Mouse (Mus musculus): ENCODE results near the gene Itga10. TPM values are rescaled to one million over a fixed set of nuclear protein-coding genes. Genes with fewer than 3 reads are reported as not detected.

Itga10 gene
- total RNA-seq (2014; rRNA removed) (2.2 and 2.8 TPM in 2 replicates), polyA plus RNA-seq (2015; fragmentation: Nextera tagmentation; extraction: Ambion mirVana) (0.25 and 0.57 TPM in 2 replicates)

DNA sequence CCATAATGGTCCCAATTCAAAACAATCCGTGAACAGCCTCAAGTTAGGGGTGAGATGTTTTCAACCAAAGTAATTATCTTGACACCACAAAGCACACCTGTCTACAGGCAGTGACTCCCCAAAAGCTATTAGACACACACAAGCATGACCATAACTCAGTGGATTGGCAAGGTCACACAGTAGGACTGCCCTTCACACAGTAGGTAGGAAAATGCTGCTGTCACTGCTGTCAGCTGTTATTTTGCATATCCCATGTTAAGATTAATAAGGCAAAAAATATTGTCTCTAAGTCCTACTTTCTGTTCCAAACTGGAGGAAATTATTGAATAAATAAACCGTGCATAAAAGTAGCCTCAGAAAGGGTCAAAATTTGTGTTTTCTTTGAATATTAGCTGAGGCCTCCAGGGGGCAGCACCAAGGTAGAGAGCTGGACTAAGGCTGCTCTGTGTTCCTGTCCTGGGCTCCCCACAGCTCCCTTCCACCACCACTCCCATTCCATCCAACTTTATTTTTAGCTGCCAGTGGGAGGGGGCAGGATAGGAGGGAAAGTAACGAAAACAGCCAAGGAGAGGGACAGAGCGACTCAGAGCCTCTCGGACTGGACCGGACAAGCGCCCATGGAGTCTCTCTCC, at the start of gene Itga10:
Itga10 (plus strand) TSS at position 567 of the 632 bp plus-strand sequence.
- TF ChIP-seq CTCF (IDR thresholded peaks at IDR 0.05; ENCODE audit: low read depth) = peak; percentile 60
- Histone ChIP-seq H3K4me2 (ENCODE audit: low read depth) (no peak within 1 kb of the TSS), H3K9me3 (ENCODE audit: low read length) (no peaks in the 10 kb centered on the region), H3K27me3 (ENCODE audit: insufficient read depth, low read length) (no peaks in the 10 kb centered on the region), H3K36me3 (ENCODE audit: insufficient read depth) (peaks cover 31% of the 10 kb centered on the region), H3K27ac (ENCODE audit: low read depth, low read length) (no peak within 1 kb of the TSS), H3K9ac (no peak within 1 kb of the TSS), H3K4me1 (ENCODE audit: insufficient read depth) (no peaks in the 10 kb centered on the region), H3K4me3 (ENCODE audit: low read depth, low read length) (no peak within 1 kb of the TSS)
- DNase-seq = peak; percentile 18
- WGBS = 62% methylated on average over 7 of the region's 7 CpGs
- ATAC-seq = peak; percentile 36; the same call in 1 of the 2 replicates

- no peaks in the 10 kb centered on the region for H3K36me3 ChIP-seq (ENCODE audit: insufficient read depth)
- 29% methylated on average over 6 of the region's 6 CpGs for WGBS
- H3K27ac ChIP-seq (ENCODE audit: low read depth, low read length) = peak overlapping the region; percentile 90
- peak overlapping the region; percentile 100 for H3K4me2 ChIP-seq (ENCODE audit: low read depth)
- TF ChIP-seq CTCF (IDR thresholded peaks at IDR 0.05; ENCODE audit: low read depth) = no peak
- peaks cover 26% of the 10 kb centered on the region for H3K4me1 ChIP-seq (ENCODE audit: insufficient read depth)
- ATAC-seq (no peak; the same call in 1 of the 2 replicates), DNase-seq (peak; percentile 54)
- H3K9me3 ChIP-seq (ENCODE audit: low read length) = no peaks in the 10 kb centered on the region
- peak overlapping the region; percentile 81; the same call in 1 of the 2 replicates for H3K9ac ChIP-seq
- H3K27me3 ChIP-seq (ENCODE audit: insufficient read depth, low read length) = no peaks in the 10 kb centered on the region
- H3K4me3 ChIP-seq (ENCODE audit: low read depth, low read length) = peak overlapping the region; percentile 59
These were observed 49.7 kb upstream of the Itga10 start for GRCm38 (mm10) chr3:96595661-96596060.

DNA sequence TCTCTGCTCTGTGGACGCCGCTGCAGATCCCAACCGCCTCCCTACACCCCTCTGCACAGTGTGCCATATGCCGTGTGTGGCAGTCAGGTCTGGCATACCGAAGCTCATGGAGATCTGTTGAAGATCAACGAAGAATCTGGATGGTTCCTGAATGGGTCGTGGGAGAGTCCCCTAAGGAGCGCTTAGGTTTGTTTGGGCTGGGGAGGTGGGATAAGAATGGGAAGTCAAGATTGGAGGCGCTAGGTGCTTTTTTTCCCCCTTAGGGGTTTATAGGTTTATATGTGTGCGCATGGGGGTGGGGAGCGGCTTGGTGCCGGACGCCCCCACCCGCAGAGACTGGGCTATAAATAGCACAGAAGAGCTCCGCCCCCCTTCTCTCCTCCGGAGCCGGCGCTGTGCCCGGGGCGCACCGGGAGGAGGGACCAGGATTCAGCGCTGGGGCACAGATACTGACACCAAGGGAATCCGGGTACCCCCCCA, 49.1 kb upstream of the Itga10 start, which contains the start of gene Ankrd34a:
Ankrd34a (plus strand) TSS at position 409 of the 480 bp plus-strand sequence.
- no peak for TF ChIP-seq CTCF (IDR thresholded peaks at IDR 0.05; ENCODE audit: low read depth)
- ATAC-seq (peak; percentile 14), DNase-seq (peak; percentile 75)
- Histone ChIP-seq H3K36me3 (ENCODE audit: insufficient read depth) (no peaks in the 10 kb centered on the region), H3K9me3 (ENCODE audit: low read length) (no peaks in the 10 kb centered on the region), H3K27me3 (ENCODE audit: insufficient read depth, low read length) (no peaks in the 10 kb centered on the region), H3K4me2 (ENCODE audit: low read depth) (peak within 1 kb of the TSS; percentile 100), H3K4me1 (ENCODE audit: insufficient read depth) (peaks cover 26% of the 10 kb centered on the region), H3K27ac (ENCODE audit: low read depth, low read length) (peak within 1 kb of the TSS; percentile 90), H3K9ac (peak within 1 kb of the TSS; percentile 81), H3K4me3 (ENCODE audit: low read depth, low read length) (peak within 1 kb of the TSS; percentile 59)
- 1% methylated on average over 20 of the region's 23 CpGs for WGBS

DNA sequence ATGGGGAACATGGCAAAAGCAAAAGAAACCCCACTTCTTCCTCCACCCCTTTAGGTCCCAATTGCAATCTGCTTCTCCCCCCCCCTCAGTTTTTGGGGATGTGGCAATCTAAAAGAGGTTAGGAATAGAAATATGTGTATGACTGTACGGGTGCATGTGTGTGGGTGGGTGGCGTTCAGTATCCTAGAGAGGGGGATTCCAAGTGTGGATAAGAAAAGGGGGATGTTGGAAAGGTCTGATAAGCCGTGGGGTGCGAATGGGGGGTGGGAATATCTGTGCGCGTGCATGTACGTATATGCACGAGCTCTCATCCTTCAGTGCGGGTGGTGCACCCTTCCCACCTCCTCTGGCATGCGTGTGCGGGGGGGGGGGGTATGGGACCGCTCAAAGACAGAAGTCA, 48.5 kb upstream of the Itga10 start:
- H3K9ac ChIP-seq = peak overlapping the region; percentile 81
- H3K9me3 ChIP-seq (ENCODE audit: low read length) = no peaks in the 10 kb centered on the region
- TF ChIP-seq CTCF (IDR thresholded peaks at IDR 0.05; ENCODE audit: low read depth) = no peak
- 2% methylated on average over 10 of the region's 12 CpGs for WGBS
- H3K4me1 ChIP-seq (ENCODE audit: insufficient read depth) = peaks cover 26% of the 10 kb centered on the region
- no peaks in the 10 kb centered on the region for H3K27me3 ChIP-seq (ENCODE audit: insufficient read depth, low read length)
- ATAC-seq (peak; percentile 32), DNase-seq (peak; percentile 71)
- peak overlapping the region; percentile 59 for H3K4me3 ChIP-seq (ENCODE audit: low read depth, low read length)
- H3K27ac ChIP-seq (ENCODE audit: low read depth, low read length) = peak overlapping the region; percentile 90
- H3K4me2 ChIP-seq (ENCODE audit: low read depth) = peak overlapping the region; percentile 100
- H3K36me3 ChIP-seq (ENCODE audit: insufficient read depth) = no peaks in the 10 kb centered on the region

- WGBS = under 1% methylated on average over 40 of the region's 40 CpGs
- peak overlapping the region; percentile 81 for H3K9ac ChIP-seq
- ATAC-seq (peak; percentile 1; the same call in 1 of the 2 replicates), DNase-seq (peak; percentile 74)
- H3K27me3 ChIP-seq (ENCODE audit: insufficient read depth, low read length) = no peaks in the 10 kb centered on the region
- H3K4me1 ChIP-seq (ENCODE audit: insufficient read depth) = peaks cover 24% of the 10 kb centered on the region
- H3K27ac ChIP-seq (ENCODE audit: low read depth, low read length) = peak overlapping the region; percentile 90
- H3K36me3 ChIP-seq (ENCODE audit: insufficient read depth) = no peaks in the 10 kb centered on the region
- peak overlapping the region; percentile 100 for H3K4me2 ChIP-seq (ENCODE audit: low read depth)
- H3K9me3 ChIP-seq (ENCODE audit: low read length) = no peaks in the 10 kb centered on the region
- TF ChIP-seq CTCF (IDR thresholded peaks at IDR 0.05; ENCODE audit: low read depth) = no peak
- H3K4me3 ChIP-seq (ENCODE audit: low read depth, low read length) = peak overlapping the region; percentile 59
These were observed 47.9 kb upstream of the Itga10 start for GRCm38 (mm10) chr3:96597435-96597891.

DNA sequence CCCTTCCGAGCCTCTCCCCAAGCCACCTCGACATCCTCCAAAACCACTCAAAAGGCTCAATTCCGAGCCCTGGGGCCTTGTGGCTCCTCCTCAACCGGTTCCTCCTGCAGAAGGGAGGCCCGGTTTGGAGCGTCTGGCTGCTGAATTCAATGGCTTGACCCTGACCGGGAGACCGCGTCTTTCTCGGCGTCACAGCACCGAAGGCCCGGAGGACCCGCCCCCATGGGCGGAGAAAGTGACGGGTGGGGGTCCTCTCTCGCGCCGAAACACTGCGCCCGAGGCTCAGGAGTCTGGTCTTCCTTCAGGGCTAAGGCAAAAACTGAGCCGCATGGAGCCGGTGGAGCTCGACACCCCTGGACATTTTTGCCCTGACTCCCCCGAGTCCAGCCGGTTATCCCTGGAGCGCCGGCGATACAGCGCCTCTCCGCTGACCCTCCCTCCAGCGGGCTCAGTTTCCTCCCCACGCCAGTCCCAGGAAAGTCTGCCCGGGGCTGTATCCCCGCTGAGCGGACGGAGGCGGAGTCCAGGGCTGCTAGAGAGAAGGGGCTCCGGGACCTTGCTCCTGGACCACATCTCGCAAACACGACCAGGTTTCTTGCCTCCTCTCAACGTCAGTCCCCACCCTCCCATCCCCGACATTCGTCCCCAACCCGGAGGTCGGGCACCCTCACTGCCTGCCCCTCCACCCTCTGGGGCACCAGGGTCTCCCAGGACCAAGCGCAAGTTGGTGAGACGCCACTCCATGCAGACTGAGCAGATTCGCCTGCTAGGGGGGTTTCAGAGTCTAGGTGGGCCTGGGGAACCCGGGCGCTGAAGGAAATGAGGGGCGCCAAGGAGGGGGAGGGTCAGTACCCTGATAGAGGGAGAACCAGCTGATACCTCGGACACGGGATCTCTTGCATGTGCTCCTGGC, 47.0 kb upstream of the Itga10 start:
- Histone ChIP-seq H3K27me3 (ENCODE audit: insufficient read depth, low read length) (no peaks in the 10 kb centered on the region), H3K27ac (ENCODE audit: low read depth, low read length) (peak overlapping the region; percentile 90), H3K9ac (peak overlapping the region; percentile 81), H3K4me2 (ENCODE audit: low read depth) (peak overlapping the region; percentile 100), H3K9me3 (ENCODE audit: low read length) (no peaks in the 10 kb centered on the region), H3K36me3 (ENCODE audit: insufficient read depth) (no peaks in the 10 kb centered on the region), H3K4me1 (ENCODE audit: insufficient read depth) (peaks cover 16% of the 10 kb centered on the region), H3K4me3 (ENCODE audit: low read depth, low read length) (peak overlapping the region; percentile 59)
- WGBS = 2% methylated on average over 54 of the region's 54 CpGs
- no peak for TF ChIP-seq CTCF (IDR thresholded peaks at IDR 0.05; ENCODE audit: low read depth)
- peak; percentile 76 for DNase-seq
- ATAC-seq = no peak
